Mouse (Mus musculus): ENCODE data around the gene Bicra.

DNA sequence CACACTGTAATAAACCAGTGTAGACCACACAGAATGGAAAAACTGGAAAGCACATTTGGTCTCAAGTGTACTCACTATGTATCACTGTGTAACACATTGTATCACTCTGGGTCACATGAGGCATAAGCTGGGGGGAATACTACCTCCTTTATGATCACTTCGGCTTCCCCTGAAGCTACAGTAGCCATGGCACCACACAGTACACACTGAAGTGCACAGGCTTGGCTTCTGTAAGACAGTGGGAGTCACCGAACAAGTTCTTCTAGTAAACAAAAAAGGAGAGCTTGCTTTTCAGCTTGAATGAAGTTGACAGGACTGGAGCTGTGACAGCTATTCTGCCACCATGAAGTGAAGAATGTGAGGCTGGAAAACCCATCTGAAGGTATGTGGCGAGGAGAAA, 42.7 kb downstream of the Bicra start:
- TF ChIP-seq CTCF (IDR thresholded peaks at IDR 0.05) (no peak), POLR2A (IDR thresholded peaks at IDR 0.05; ENCODE audit: insufficient read depth, low read depth, low read length) (no peak)
